Mouse (Mus musculus): ENCODE measurements around the gene Mmp28. TPM values are rescaled to one million over a fixed set of nuclear protein-coding genes. Genes with fewer than 3 reads are reported as not detected.

The Mmp28 gene
- polyA plus RNA-seq (2017; shearing (Covaris generic)): not detected

DNA sequence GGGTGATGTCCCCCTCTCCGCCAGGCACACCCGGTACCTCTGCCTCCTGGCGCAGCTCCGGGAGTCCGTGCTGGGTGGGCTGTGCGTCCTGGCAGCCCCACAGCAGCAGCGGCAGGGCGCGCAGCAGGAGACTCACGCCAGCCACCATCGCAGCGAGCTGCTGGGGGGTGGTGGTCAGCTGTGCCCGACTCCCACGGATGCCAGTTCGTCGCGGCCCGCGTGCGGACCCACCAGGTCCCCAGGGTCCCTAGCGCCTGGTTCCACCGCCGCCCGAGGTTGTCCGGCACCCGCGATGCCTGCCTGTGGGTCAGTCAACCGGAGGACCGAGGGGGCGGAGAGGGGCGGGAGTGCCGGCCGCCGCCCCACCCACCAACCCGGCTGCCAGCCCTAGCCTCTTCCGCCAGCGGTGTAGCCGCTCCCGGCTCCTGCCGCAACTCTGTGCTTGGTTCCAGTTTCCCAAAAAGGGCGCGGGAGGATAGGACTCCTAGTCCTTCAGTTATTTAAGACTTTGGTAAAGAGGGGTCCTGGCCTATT is at the start of gene Mmp28:
Gene Mmp28 (minus strand): TSS at position 361 of the 534 bp plus-strand sequence.

DNA sequence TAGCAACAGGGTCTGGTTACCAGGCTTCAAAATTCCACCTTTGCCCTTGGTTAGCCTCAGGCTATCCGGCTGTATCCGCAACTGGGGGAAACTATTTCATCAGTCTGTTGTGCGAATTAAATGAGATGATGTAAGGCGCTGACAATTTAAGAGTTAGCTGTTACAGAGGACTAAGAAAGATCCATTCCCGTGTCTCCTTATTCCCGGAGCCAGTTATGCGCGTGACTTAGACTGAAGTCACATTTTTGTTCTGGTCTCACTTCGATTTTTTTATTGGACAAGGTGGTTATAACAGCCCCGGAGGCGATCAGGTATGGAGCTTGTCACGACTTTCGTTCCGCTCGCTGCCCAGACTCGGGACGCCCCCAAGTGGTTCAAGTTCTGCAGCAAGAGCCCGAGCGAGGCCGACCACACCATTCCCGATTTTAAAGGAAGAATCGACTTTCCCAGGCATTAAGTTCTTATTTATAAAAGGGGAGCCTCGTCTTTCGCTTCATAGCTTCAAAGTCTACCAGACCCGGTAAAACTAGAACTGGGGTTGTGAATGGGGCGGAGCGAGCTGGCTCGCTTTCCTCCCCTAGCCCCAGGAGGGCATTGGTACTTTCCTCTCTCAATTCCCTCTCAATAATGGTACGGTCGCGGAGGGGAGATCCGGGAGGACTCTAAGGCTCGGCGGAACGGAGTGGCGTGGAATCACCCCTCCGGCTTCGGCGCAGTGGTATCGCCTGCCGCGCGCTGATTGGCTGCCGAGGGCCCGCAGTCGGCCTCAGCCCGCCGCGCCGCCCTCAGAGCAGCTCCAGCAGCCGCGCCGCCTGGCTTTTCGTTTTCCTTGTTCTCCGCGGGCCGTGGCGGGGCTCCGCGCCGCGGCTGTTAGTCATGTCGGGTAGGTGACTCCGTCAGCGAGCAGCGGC is 9.7 kb upstream of the Mmp28 start, which contains the start of gene Taf15:
Gene Taf15 (plus strand): TSS at position 763 of the 911 bp plus-strand sequence.

DNA sequence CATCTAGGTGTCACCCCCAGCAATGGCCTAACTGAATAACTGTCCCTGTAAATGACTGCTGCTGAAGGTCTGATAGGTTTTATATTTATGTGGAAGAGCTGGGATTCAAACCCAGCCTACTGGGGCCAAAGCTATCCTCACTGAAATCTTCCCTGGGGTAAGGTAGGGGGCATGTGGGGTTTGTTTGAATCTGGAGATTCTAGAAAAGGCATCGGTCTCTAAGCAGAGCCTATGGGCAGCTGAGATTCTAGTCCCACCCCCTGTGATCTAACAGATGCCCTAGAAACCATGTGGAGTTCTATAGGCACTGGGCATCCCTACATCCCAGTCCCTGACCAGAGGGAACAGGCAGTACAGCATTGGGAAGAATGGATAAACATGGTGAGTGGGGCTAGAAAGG is 25.5 kb downstream of the Mmp28 start, which contains the start of gene 1700020L24Rik:
Gene 1700020L24Rik (plus strand): TSS at position 301 of the 400 bp plus-strand sequence.

DNA sequence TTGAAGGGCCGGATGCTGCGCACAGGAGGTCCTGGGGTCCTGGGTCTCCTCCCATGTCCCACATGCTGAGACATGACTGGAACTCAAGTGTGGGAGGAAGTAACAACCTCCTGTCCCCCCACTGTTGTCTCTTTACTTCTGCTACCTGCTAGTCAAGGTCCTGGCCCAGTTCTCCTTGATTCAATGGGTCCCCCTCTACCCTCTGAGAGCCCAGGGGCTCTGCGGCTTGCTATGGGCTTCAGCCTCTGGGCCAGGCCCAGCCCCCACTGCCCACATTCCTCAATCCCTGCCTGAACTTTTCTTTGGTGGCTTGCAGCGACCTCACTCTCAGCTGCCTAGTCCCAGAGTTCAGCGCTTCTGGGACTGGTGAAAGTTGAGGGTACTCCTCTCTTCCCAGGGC is 33.5 kb downstream of the Mmp28 start, which contains the start of gene Gas2l2:
Gene Gas2l2 (minus strand): TSS at position 101 of the 400 bp plus-strand sequence.

DNA sequence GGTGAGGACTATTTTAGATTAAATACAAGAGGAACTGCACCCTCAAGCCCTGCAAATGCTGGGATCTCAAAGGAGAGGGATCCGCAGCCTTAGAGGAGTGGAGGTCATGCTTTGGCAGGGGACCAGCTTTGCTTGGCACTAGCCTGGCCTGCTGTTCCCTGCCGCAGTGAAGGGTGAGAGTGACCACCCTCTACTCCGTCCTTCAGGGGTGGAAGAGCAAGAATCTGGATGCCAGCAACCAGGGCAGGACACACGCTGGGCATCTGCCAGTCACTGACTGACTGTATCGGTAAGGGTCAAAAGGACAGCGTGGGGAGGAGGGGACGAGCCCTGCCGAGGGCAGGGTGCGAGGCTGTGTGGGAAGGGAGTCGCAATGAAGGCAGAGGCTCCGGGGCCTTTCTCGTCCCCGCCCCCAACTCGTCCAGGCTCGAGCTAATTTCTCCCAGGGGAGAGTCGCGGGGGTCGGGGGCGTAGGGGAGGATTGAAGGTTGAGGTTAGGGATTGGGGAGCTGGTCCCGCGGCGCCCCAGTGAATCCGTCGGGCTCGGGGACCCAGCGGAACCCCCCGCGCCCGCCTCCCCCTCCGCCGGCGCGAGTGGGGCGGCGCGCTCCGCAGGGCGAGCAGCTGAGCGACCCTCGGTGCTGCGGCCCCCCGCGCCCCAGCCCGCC is 53.6 kb downstream of the Mmp28 start, which contains the start of gene Rasl10b:
Gene Rasl10b (plus strand): TSS at position 51 of the 668 bp plus-strand sequence.

Other genes starting within 250 kb of the Mmp28 start
- not detected for gene Slfn14, start 176.3 kb downstream of the Mmp28 start, polyA plus RNA-seq (2017; shearing (Covaris generic))
- 53.9 TPM for gene Ap2b1, start 164.0 kb downstream of the Mmp28 start, polyA plus RNA-seq (2017; shearing (Covaris generic))
- gene Pex12, start 160.5 kb downstream of the Mmp28 start, polyA plus RNA-seq (2017; shearing (Covaris generic)): 16.3 TPM
- not detected for gene Rasl10b, start 53.9 kb downstream of the Mmp28 start, polyA plus RNA-seq (2017; shearing (Covaris generic))
- gene Gas2l2, start 33.6 kb downstream of the Mmp28 start, polyA plus RNA-seq (2017; shearing (Covaris generic)): not detected
- gene 1700020L24Rik, start 25.4 kb downstream of the Mmp28 start, polyA plus RNA-seq (2017; shearing (Covaris generic)): 2.7 TPM
- 18.0 TPM for gene Taf15, start 10.0 kb upstream of the Mmp28 start, polyA plus RNA-seq (2017; shearing (Covaris generic))
- gene Heatr9, start 59.1 kb upstream of the Mmp28 start, polyA plus RNA-seq (2017; shearing (Covaris generic)): 0.30 TPM
- gene Ccl5, start 67.4 kb upstream of the Mmp28 start, polyA plus RNA-seq (2017; shearing (Covaris generic)): 149 TPM
- not detected for gene Ccl9, start 115.6 kb upstream of the Mmp28 start, polyA plus RNA-seq (2017; shearing (Covaris generic))
- 0.62 TPM for gene Ccl6, start 130.0 kb upstream of the Mmp28 start, polyA plus RNA-seq (2017; shearing (Covaris generic))
- gene Rpl9-ps1, start 182.6 kb upstream of the Mmp28 start, polyA plus RNA-seq (2017; shearing (Covaris generic)): not detected
- 0.78 TPM for gene Ccl3, start 186.3 kb upstream of the Mmp28 start, polyA plus RNA-seq (2017; shearing (Covaris generic))
- 7.7 TPM for gene Ccl4, start 199.5 kb upstream of the Mmp28 start, polyA plus RNA-seq (2017; shearing (Covaris generic))
- 1.4 TPM for gene Wfdc17, start 240.9 kb upstream of the Mmp28 start, polyA plus RNA-seq (2017; shearing (Covaris generic))
- not detected for gene Wfdc18, start 245.9 kb upstream of the Mmp28 start, polyA plus RNA-seq (2017; shearing (Covaris generic))

Data from inflammation-experienced regulatory T-cells, adult 16 weeks (primary cell).